Mouse (Mus musculus) left cerebral cortex, postnatal 4 days (tissue): ENCODE data around the gene Ctnna3. TPM values are rescaled to one million over a fixed set of nuclear protein-coding genes. Genes with fewer than 3 reads are reported as not detected.
"Not testable (repeated sequence)": the region's sequence is repeated elsewhere in the genome, so short reads cannot be mapped to it uniquely, and the experiment has no call there.

Experiments
- DNase-seq: peaks from one replicate; pipeline ENCODE4 v3.0.0-alpha.2; 2022
- intact Hi-C: fragments of 180-260 bp; cut with DNase I; formaldehyde crosslinking; loops from one replicate; pipeline ENCODE4 v1.15.1; 2025
- total RNA-seq, 2 experiments: library from RNA; stranded (reverse); gene quantifications; 2 replicates each; pipeline ENCODE4 v1.2.3; 2021

Gene Ctnna3
- total RNA-seq: under 1 TPM; 0.66 to 0.90 TPM

DNA sequence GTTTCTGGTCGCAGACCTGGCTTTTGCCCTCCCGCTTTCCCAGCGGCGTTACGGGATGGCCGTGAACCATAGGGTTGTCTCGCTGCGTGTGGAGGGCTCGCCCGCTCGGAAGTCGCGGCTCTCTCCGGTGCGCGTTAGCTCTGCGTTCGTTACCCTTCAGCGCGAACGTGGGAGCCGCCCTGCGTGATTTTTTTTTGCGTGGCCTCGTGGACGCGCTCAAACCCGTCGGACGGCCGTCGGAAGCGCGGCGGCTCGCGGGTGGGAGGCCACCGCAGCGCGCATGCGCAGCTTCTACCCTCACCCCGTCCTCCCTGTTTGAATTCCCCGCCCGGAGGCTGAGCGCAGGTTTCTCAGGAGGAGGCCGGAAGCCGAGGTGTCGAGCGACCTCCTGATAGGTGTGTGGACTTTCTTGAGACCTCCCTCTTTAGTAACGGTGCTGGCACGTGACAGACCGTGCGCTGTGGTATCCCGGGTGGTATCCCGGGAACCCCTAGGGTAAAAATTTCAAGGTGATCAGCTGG lies at the start of gene Ctnna3:
Gene Ctnna3 (plus strand): TSS at position 314 of the 521 bp plus-strand sequence.
- intact Hi-C loops: no loop called here
- peak; percentile 92 for DNase-seq

DNA sequence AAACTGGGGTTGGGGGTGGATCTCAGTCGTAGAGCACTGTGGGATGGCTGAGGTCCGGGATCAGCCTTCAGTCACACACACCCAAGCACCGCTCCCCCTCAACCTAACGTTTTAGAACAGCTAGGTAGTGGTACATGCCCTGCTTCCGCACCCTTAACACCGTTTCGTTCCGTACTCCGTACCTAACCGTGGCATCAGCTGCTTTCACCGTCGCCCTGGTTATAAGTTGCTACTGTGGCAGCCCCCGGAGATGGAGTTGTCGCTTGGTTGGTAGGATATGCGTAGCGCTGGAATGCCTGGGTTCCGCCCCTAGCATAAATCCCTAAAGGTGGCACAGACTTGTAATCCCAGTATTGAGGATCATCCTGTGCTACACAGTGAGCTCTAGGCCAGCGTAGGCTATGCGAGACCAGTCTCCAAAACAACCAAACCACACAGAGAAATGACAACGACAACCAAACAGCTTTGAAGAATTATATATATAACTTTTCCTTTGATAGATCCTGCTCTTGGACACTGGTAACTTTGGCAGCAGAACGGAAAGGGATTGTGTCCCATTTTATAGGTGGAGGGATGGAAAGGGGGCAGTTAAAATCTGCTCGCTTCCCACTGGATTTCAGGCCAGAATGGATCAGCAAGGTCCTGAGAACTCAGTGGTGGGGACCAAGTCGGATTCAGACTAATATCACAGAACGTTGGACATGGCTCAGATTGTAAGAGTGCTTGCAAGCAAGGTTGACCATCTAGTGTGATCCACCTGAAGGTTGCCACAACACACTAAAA lies 48.2 kb upstream of the Ctnna3 start, which contains the start of gene Sirt1:
Gene Sirt1 (minus strand): TSS at position 207 of the 783 bp plus-strand sequence.
- DNase-seq: peak; percentile 5
- intact Hi-C loops: no loop called here

DNA sequence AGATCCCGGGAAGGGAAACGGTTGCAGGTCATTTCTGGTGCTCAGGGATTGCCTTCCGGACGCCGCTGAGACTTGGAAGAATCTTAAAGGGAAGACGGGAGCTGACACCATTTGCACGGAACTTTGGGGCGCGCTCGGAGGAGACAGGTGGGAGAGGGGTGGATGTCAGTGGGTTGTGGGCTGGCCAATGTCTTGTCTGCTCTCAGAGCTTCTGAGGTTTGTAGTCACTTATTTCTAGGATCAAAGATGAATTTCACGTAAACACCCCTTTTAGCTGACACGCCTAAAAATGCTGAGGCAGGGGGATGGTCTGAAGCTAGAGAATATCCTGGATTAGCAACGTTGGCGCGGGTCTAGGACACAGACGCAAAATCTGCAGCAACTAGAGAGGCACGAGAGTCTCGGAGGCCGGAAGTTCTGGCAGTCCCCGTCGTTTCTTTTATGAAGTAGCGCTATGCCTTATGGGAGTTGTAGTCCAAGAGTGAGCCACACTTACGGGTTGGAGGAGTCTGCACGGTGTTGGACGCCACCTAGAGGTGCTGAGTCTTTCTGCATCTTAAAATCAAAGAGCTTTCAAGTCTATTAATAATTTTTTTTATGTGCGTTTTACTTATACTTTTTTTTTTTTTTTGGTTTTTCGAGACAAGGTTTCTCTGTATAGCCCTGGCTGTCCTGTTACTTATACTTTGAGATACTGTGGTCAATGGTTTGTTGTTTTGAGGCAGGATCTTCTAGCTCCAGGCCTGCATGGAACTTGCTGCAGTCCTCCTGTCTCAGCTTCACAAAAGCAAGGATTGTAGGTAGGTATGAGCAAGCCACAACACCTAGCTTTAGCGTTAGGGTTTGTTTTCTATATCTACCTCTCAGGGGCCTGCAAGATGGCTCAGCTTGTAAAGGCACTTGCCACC lies 47.3 kb upstream of the Ctnna3 start, which contains the start of gene Dnajc12:
Gene Dnajc12 (plus strand): TSS at position 72 of the 908 bp plus-strand sequence.
- peak; percentile 85 for DNase-seq
- intact Hi-C loops: no loop called here

DNA sequence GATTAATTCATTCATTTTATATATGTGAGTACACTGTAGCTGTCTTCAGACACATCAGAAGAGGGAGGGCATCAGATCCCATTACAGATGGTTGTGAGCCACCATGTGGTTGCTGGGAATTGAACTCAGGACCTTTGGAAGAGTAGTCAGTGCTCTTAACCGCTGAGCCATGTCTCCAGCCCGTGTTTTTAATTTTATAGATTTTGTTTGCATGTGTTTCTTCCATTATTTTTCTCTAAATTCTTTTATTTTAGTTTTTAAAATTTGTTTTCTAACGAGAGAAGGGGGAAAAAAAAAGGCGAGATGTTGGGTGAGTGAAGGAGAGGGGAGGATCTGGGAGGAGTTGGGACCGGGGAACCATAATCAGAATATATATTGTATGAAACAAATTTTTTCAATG lies 44.0 kb upstream of the Ctnna3 start:
- DNase-seq, intact Hi-C loops: not testable (repeated sequence)

DNA sequence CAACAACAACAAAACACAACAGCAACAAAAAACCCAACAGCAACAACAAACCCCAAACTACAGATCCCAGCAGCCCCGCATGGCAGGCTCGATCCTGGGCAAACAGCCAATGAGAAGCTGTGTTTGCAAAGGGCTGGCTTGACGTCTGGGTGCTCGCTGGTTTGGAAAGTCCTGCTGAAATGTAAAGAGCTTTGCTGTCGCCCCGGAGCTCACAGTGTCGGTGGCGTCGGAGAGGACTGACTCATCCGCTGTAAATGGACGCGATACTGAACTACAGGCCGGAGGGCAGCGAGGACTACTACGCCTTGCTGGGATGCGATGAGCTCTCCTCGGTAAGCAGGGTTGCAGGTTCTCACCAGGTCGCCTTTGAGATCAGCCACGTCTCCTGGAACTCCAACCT lies 43.5 kb upstream of the Ctnna3 start:
- intact Hi-C loops: no loop called here

DNA sequence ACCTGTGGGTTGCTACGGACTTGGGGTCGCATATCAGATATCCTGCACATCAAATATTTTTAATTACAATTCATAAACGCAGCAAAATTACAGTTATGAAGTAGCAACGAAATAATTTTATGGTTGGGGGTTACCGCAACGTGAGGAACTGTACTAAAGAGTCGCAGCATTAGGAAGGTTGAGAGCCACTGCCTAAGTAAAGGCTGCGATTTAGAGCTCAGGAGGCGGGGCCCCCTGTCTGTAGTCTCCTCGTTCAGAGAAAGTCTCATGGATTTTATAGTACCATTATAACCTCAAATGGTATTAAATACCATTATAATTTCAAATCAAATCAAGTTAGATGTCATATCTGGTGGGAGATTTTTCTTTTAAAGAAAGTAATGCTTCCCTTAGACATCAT lies 42.9 kb upstream of the Ctnna3 start:
- no peak for DNase-seq
- intact Hi-C loops: no loop called here

More for the DNA sequence above, 43.5 kb upstream of the Ctnna3 start:
- DNase-seq: peak; percentile 89

DNA sequence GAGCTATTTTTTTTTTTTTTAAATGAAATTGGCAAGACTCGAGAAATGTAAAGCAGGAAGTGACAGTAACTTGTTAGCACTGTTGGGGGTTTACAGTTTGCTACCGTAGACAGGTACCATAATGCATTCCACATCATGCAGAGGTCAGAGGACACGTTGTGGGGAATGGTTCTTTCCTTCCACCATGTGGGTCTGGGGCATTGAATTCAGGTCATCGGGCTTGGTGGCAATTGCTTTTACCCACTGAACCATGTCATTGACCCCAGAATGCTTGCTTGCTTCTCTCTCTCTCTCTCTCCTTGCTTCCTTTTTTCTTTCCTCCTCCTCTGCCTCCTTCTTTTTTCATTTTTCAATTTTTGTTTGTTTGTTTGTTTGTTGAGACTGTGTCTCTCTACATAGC lies 41.0 kb upstream of the Ctnna3 start:
- intact Hi-C loops: no loop called here
- no peak for DNase-seq

DNA sequence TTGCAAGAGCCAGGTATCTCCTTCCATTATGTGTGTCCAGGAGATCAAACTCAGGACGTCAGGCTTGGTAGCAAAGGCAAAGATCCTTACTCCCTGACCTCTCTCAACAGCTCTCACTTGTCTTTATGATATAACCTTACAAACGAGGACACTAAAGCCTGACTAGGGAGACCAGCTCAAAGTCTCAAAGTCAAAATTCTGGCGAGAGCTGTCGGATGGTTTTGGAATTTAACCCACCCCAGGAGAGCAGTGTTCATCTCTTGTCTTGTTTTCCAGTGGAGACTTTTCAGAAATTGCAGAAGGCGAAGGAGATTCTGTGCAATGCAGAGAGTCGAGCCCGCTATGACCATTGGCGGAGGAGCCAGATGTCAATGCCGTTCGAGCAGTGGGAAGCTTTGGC lies 32.9 kb upstream of the Ctnna3 start:
- intact Hi-C loops: no loop called here
- no peak for DNase-seq

DNA sequence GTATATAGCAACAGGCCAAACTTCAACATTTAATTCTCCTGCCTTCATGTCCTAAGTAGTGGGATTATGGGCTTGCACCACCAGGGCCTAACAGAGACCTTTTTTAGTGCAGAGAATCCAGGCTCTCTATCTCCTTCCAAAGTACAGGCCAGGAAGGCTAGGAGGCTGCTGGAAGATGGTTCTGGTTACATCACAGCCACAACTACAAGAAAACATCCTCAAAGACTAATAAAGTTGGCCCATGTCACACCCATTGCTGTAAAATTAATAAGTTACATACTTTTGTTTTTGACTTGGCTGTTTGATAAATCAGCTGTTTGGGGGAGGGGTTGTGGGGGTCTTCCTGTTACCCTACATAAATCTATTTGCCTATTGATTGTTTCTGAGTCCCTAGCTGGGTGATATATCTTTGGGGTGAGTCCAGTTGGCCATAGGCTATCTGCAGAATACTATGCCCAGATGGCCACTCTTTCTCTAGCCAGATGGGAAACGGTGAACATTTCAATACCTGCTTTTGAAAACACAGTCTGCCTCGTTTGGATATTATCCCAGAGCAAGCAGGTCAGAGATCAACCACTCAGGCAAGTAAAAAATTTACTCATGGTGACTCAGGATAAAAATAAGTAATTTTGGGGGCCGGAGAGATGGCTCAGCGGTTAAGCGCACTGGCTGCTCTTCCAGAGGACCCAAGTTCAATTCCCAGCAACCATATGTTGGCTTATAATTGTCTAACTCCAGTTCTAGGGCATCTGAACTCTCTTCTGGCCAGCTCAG lies 27.0 kb upstream of the Ctnna3 start:
- intact Hi-C loops: no loop called here

DNA sequence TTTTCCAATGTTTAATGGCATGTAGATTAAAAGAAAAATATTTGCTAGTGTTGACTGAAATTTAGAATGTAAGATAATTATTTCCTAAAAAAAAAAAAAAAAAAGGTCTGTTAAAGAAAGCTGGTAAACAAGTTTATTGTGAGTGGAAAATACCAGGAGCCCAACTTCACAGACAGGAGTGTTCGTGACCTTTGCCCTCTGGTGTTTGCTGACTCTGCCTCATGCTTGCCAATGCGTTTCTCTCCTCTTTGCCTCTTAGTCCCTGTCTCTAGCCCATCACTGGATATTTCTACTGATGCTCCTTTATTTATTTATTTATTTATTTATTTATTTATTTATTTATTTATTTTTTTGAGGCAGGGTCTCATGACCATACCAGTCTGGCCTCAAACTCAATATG lies 26.3 kb upstream of the Ctnna3 start:
- DNase-seq: no peak
- intact Hi-C loops: no loop called here

More for the DNA sequence above, 27.0 kb upstream of the Ctnna3 start:
- no peak for DNase-seq

DNA sequence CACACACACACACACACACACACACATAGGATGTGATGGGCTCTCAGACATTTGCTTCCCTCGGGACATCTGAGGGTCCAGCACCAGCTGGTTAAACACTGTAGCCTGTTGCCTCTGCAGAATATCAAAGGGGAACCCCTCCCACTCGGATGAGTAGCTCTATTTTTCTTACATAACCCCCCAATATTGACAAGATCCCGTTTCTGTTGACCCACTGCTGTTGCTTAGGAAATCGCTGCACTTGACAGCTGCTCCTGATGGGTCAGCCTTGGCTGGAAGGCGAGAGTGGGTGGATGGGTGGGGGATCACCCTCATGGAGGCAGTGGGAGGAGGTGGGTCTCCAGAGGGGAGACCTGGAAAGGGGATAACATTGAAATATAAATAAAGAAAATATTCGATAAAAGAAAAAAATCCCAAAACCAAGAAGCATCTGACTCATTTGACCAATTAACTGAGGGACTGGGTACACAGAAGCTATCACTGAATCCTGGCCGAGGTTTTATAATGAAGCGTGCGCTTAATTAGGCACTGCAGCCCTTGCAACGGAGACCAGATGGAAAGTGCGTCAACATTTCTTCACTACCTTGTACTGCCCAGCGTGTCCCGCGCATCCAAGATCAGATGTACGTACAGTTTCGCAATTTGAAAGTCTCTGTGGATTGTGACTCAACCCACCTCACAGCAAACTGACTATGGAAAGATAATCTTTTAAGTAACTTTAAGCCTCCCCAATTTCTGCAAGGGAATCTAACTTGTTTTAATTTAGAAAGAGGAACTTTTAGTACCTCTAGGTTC lies 19.5 kb upstream of the Ctnna3 start:
- intact Hi-C loops: no loop called here
- no peak for DNase-seq

DNA sequence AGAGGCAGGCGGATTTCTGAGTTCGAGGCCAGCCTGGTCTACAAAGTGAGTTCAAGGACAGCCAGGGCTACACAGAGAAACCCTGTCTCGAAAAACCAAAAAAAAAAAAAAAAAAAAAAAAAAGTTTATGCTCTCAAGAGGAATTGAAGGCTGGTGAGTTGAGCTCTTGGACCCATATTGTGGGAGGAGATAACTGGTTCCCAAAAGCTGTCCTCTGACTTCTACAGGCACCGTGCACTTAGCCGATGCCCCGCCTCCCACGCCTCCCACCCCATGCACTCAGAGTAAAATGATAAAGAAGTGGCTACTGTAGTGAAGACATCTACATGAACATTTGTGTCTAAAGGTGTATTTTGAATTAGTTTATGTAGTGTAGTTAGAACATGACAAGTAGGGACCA lies 18.2 kb upstream of the Ctnna3 start:
- DNase-seq, intact Hi-C loops: not testable (repeated sequence)

DNA sequence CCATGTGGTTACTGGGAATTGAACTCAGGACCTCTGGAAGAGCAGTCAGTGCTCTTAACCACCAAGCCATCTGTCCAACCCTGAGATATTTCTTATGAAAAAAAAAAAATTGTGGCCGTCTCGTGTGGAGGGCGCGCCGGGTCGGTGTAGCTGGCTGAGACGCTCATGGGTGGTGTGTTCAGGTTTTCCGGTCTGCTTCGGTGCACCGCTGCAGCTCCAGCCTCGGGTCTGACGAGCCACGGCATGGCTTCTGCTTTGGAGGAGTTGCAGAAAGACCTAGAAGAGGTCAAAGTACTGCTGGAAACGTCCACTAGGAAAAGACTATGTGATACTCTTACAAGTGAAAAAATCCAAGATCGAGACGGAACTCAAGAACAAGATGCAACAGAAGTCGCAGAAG lies 17.1 kb upstream of the Ctnna3 start:
- DNase-seq: no peak
- intact Hi-C loops: no loop called here

DNA sequence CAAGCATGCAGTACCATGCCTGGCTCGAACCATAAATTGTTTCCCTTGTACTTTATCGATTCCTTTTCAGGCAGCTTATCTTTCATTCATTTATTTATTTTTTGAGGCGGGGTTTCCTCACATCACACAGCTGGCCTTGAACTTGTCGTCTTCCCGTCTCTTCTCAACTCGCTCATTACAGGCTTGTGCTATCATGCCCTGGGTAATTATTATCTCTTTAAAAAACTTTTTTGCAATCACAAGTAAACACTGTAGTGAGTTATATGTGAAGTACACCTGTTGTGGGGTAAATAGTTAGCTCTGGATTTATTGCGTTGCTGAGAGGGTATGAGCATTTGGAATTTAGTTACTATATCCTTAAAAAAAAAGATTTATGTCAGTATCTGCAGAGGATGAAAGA lies 14.6 kb upstream of the Ctnna3 start:
- intact Hi-C loops: no loop called here
- no peak for DNase-seq

DNA sequence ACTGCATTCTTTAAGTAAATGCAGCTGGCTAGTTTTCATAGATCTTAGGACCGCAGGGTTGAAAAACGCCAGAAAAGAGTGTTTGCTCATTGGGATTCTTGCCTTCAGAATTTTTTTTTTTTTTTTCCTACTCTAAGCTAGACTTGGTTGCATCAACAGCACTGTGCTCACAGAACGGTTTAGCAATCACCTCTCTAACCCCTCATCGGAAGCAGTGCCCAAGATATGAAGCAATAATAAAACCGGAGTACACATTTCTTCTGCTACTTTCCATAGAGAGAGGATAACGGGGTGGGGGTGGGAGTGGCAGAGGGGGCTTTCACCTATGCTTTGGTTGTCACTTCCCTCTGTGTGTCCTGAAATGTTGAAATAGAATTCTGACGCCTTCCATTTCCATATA lies 14.0 kb upstream of the Ctnna3 start:
- intact Hi-C loops: no loop called here

DNA sequence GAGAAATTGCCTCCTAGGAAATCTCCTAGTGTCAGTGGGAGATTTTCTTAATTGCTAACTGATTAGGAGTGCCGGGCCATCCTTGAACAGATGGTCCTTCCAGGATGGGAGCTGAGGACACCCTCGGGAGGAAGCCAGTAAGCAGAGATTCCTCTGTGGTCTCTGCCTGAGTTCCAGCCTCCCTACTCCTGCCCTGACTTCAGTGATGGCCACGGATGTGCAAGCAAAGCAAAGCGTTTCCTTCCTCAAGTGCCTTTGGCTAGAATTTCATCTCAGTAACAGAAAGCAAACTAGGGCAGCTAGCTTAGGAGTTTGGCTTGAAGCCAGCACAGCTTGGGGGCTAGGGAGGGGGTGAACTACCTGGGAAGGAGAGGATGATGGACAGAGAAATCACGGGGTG lies 12.8 kb upstream of the Ctnna3 start:
- intact Hi-C loops: no loop called here
- no peak for DNase-seq

More for the DNA sequence above, 14.0 kb upstream of the Ctnna3 start:
- DNase-seq: no peak

DNA sequence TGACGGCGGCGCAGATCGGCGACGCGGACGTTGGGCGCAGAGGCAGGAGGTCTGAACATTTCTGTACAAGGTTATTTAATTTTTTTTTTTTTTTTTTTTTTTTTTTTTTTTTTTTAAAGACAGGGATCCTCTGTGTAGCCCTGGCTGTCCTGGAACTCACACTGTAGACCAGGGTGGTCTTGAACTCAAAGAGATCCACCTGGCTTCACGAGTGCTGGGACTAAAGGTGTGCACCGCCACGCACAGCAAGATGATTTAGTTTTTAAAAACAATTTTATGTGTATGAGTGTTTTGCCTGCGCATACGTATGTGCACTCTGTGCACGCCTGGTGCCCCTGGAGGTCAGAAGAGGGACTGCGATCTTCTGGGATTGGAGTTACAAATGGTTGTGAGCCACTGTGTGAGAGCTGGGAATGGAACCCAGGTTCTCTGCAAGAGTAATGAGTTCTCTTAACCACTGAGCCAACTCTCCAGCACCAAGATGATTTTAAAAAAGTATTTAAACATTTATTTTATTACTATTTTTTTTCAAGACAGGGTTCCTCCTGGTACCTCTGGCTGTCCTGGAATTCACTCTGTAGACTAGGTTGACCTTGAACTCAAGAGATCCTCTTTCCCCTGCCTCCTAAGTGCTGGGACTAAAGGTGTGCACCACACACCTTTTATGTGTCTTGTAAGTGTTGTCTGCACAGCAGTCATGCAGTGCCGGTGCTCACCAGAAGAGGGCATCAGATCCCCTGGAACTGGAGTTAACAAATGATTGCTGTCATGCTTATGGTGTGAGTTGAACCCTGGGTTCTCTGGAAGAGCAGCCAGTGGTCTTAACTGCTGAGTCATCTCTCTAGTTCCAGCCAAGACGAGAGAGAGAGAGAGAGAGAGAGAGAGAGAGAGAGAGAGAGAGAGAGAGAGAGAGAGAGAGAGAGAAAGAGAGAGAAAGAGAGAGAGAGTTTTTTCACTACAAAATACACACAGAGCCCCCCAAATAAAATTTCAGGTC lies 7.9 kb upstream of the Ctnna3 start, which contains the start of gene Gm7075:
Gene Gm7075 (minus strand): TSS at position 51 of the 997 bp plus-strand sequence.
- intact Hi-C loops: no loop called here
- DNase-seq: peak; percentile 39

DNA sequence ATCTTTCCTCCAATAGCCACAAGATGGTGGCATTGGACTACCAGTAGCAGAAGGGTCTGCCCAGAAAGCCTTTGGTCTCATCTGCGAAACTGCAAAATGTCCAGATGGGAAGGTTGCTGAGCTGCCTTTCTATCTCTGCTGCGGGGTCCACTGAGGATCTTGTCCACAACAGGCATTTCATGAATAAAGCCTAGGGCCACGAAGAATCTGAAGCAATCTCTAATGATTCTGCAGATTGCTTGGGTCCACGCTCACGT lies 7.2 kb upstream of the Ctnna3 start:
- no peak for DNase-seq
- intact Hi-C loops: no loop called here
